Mouse (Mus musculus): ENCODE results near the gene Babam2.

- no peak for TF ChIP-seq CTCF (IDR thresholded peaks at IDR 0.05; ENCODE audit: low read depth)
- no peak for TF ChIP-seq EP300 (IDR thresholded peaks at IDR 0.05; ENCODE audit: low read depth)
Observed at GRCm38 (mm10) chr5:31696971-31697643, 377 bp upstream of the Babam2 start, which contains the start of gene Rbks.
